Mouse (Mus musculus) naive thymus-derived CD4-positive, alpha-beta T cell, adult 2 months (primary cell): ENCODE measurements around the gene Rassf5.
A peak's percentile ranks its signal among the peaks of the same experiment; 100 is the strongest.
"Not testable (repeated sequence)": the region's sequence is repeated elsewhere in the genome, so short reads cannot be mapped to it uniquely, and the experiment has no call there.

ENCODE experiments used
- DNase-seq: peaks from one replicate; pipeline ENCODE4 v3.0.0-alpha.2; 2011; ENCODE audit warnings: low read depth

Gene Rassf5

GRCm38 (mm10) chr1:131180386-131180785 lies 64.7 kb downstream of the Rassf5 start:
- DNase-seq = no peak

- no peak for DNase-seq
Observed at GRCm38 (mm10) chr1:131178083-131178482, 67.0 kb downstream of the Rassf5 start.

- DNase-seq = no peak
Observed at GRCm38 (mm10) chr1:131177249-131177648, 67.8 kb downstream of the Rassf5 start.

- no peak for DNase-seq
Observed at GRCm38 (mm10) chr1:131175819-131176218, 69.2 kb downstream of the Rassf5 start.

- DNase-seq = no peak
Observed at GRCm38 (mm10) chr1:131175189-131175588, 69.9 kb downstream of the Rassf5 start.

GRCm38 (mm10) chr1:131174299-131174861 lies 70.7 kb downstream of the Rassf5 start:
- no peak for DNase-seq

GRCm38 (mm10) chr1:131173809-131174208 lies 71.2 kb downstream of the Rassf5 start:
- no peak for DNase-seq

- DNase-seq = no peak
Observed at GRCm38 (mm10) chr1:131173001-131173400, 72.1 kb downstream of the Rassf5 start.

GRCm38 (mm10) chr1:131167612-131168011 lies 77.4 kb downstream of the Rassf5 start:
- DNase-seq = no peak

GRCm38 (mm10) chr1:131164427-131164826 lies 80.6 kb downstream of the Rassf5 start:
- DNase-seq = no peak

GRCm38 (mm10) chr1:131161091-131161490 lies 84.0 kb downstream of the Rassf5 start:
- DNase-seq = no peak

- not testable (repeated sequence) for DNase-seq
Observed at GRCm38 (mm10) chr1:131159573-131160327, 85.3 kb downstream of the Rassf5 start.

GRCm38 (mm10) chr1:131155456-131155855 lies 89.6 kb downstream of the Rassf5 start:
- peak; percentile 79 for DNase-seq

GRCm38 (mm10) chr1:131153018-131153629 lies 91.9 kb downstream of the Rassf5 start, which contains the start of gene Eif2d:
Gene Eif2d (plus strand): TSS chr1:131153181.
- peak; percentile 89 for DNase-seq

GRCm38 (mm10) chr1:131149496-131149895 lies 95.6 kb downstream of the Rassf5 start:
- no peak for DNase-seq

- no peak for DNase-seq
Observed at GRCm38 (mm10) chr1:131146181-131146614, 98.9 kb downstream of the Rassf5 start.

GRCm38 (mm10) chr1:131145222-131145621 lies 99.8 kb downstream of the Rassf5 start:
- DNase-seq = not testable (repeated sequence)

- DNase-seq = no peak
Observed at GRCm38 (mm10) chr1:131142472-131142871, 102.6 kb downstream of the Rassf5 start.

- DNase-seq = no peak
Observed at GRCm38 (mm10) chr1:131141449-131141848, 103.6 kb downstream of the Rassf5 start.

- no peak for DNase-seq
Observed at GRCm38 (mm10) chr1:131139102-131140095, 105.7 kb downstream of the Rassf5 start.

GRCm38 (mm10) chr1:131138191-131139016 lies 106.7 kb downstream of the Rassf5 start, which contains the start of gene Dyrk3:
Gene Dyrk3 (minus strand): TSS chr1:131138340.
- peak; percentile 93 for DNase-seq
